ENCODE assay signal across 8 mouse cellular contexts in the genomic region with DNA sequence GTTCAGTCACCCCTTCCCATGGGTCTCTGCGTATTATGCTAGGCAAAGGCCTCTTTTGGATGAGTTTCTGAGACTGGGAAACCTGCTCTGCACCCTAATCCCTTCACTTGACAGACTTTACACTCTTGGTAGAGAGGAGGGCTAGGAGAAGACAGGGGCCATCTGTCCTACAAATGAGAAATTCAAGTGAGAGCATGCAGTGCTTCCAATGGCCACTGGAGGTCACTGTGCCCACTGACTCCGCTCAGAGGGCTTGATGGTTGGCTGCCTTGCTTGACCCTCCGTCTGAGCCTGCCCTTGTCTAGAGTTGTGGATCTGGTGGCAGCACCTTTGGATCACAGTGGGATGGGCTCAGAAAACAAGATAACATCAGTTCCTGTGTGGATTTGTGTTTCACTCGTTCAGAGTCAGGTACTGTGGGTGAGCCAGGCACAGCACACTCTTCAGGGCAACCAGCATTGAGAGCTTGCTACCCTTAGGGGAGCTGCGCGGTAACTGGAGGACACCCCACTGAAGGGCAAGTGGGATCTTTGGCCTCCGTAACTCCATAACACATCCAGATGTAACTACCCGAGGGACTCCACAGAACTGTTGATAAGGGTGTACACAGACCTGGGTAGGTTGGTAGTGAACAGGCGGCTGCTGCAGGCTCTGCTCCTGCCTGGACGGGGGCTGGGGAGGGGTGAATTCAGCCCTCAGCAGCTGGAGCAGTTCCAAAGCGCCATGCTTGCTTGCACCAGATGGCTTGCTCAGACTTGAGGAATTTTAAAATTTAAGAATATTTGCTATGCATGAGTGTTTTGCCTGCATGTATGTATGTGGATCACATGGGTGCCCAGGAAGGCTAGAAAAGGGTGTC. TPM values are rescaled to one million over a fixed set of nuclear protein-coding genes. Genes with fewer than 3 reads are reported as not detected.
DNase-seq lines count a peak whose midpoint lies in the region; ATAC-seq lines count a peak whose summit lies in the region.

No protein-coding gene starts in this region.

- intact Hi-C loops in left cerebral cortex, postnatal 36 days (cut with DNase I) = no loop called here

- ATAC-seq in frontal cortex, adult (ENCODE audit: low TSS enrichment) = peak; percentile 80
- peak; percentile 48 for ATAC-seq in intestine, embryonic 15.5 days
- peak; percentile 54; the same call in 1 of the 2 replicates for ATAC-seq in midbrain, embryonic 12.5 days (ENCODE audit: low FRiP score, low read depth)

- no peak overlapping the region for H3K4me3 ChIP-seq in intestine, embryonic 15.5 days (replicated peaks)
- H3K4me3 ChIP-seq in midbrain, embryonic 12.5 days = no peak overlapping the region

- no peak overlapping the region for H3K4me2 ChIP-seq in intestine, embryonic 15.5 days (replicated peaks)
- H3K4me2 ChIP-seq in midbrain, embryonic 12.5 days (replicated peaks) = no peak overlapping the region

- no peaks in the 10 kb centered on the region for H3K36me3 ChIP-seq in intestine, embryonic 15.5 days
- H3K36me3 ChIP-seq in midbrain, embryonic 12.5 days = peaks cover 21% of the 10 kb centered on the region

- H3K27me3 ChIP-seq in intestine, embryonic 15.5 days (replicated peaks) = no peaks in the 10 kb centered on the region
- H3K27me3 ChIP-seq in midbrain, embryonic 12.5 days = no peaks in the 10 kb centered on the region

- peak; percentile 53 for DNase-seq in urinary bladder, postnatal 25 days (ENCODE audit: low spot score)
- no peak for DNase-seq in urinary bladder, postnatal 10 days (ENCODE audit: low spot score)
- peak; percentile 83 to 88 for DNase-seq in cerebellum, postnatal 14 days
- DNase-seq in left cerebral cortex, postnatal 36 days (ENCODE audit: low spot score in 2 of 2) = peak; percentile 52 to 60
- DNase-seq in spleen, postnatal 4 days (ENCODE audit: low spot score in 2 of 2) = peak; percentile 50 to 82

- 60% methylated on average over 11 of the region's 11 CpGs for WGBS in intestine, embryonic 15.5 days
- WGBS in midbrain, embryonic 12.5 days = 69% methylated on average over 11 of the region's 11 CpGs

- no peaks in the 10 kb centered on the region for H3K9me3 ChIP-seq in intestine, embryonic 15.5 days
- H3K9me3 ChIP-seq in midbrain, embryonic 12.5 days = no peaks in the 10 kb centered on the region

- H3K4me1 ChIP-seq in intestine, embryonic 15.5 days (replicated peaks) = peaks cover 5% of the 10 kb centered on the region; the same call in 1 of the 2 replicates
- no peaks in the 10 kb centered on the region for H3K4me1 ChIP-seq in midbrain, embryonic 12.5 days

- H3K9ac ChIP-seq in intestine, embryonic 15.5 days = no peak overlapping the region
- H3K9ac ChIP-seq in midbrain, embryonic 12.5 days (replicated peaks) = no peak overlapping the region

- no peak overlapping the region for H3K27ac ChIP-seq in intestine, embryonic 15.5 days
- no peak overlapping the region for H3K27ac ChIP-seq in midbrain, embryonic 12.5 days (replicated peaks)

RNA-seq across cellular contexts. Expression of a gene that starts 22.7 kb away (rescaled TPM):
- polyA plus RNA-seq in intestine, embryonic 15.5 days (2015; fragmentation: Nextera tagmentation; extraction: Ambion mirVana) = 55.1 and 62.1 TPM in 2 replicates
- 1 to 10 TPM in 1 of 2 experiments, under 1 TPM in 1; 0.84 to 1.6 TPM for total RNA-seq in left cerebral cortex, postnatal 36 days (2021)
- 70.1 and 71.6 TPM in 2 replicates for polyA plus RNA-seq in midbrain, embryonic 12.5 days (2016; fragmentation: Nextera tagmentation; extraction: Ambion mirVana)
